Mouse (Mus musculus) C2C12 (cell line): ENCODE results near the gene Mau2.

Source experiments
- CEBPB ChIP-seq: IDR thresholded peaks from one replicate; pipeline ENCODE4 v1.6.1; 2011; ENCODE audit warnings: low read depth, mild to moderate bottlenecking, control low read depth, moderate library complexity
- CTCF ChIP-seq: IDR thresholded peaks from one replicate; pipeline ENCODE4 v1.5.1; 2011; ENCODE audit not compliant: control insufficient read depth, insufficient read depth, insufficient read length
- FOSL1 ChIP-seq: IDR thresholded peaks from one replicate; pipeline ENCODE4 v1.8.0; 2011; ENCODE audit warnings: mild to moderate bottlenecking, low read length; ENCODE audit not compliant: poor library complexity, insufficient read depth, severe bottlenecking
- MAX ChIP-seq: IDR thresholded peaks from one replicate; pipeline ENCODE4 v1.6.1; 2011; ENCODE audit warnings: mild to moderate bottlenecking, control low read depth
- MYOD1 ChIP-seq: IDR thresholded peaks from one replicate; pipeline ENCODE4 v1.6.1; 2011; ENCODE audit warnings: low read depth; ENCODE audit not compliant: control insufficient read depth, insufficient read length
- MYOG ChIP-seq: IDR thresholded peaks from one replicate; pipeline ENCODE4 v1.6.1; 2011; ENCODE audit not compliant: control insufficient read depth, insufficient read length; ENCODE audit errors: extremely low read depth
- USF1 ChIP-seq: IDR thresholded peaks from one replicate; pipeline ENCODE4 v1.6.1; 2011; ENCODE audit warnings: low read depth, mild to moderate bottlenecking, control low read depth, moderate library complexity

- TF ChIP-seq USF1 = no peak
- TF ChIP-seq CTCF = no peak
- no peak for TF ChIP-seq MAX
- TF ChIP-seq MYOD1 = no peak
- TF ChIP-seq CEBPB = no peak
- no peak for TF ChIP-seq MYOG
- TF ChIP-seq FOSL1 = no peak
Observed at GRCm38 (mm10) chr8:69999236-69999635, 43.3 kb downstream of the Mau2 start.
